Mouse (Mus musculus): ENCODE measurements around the gene Btbd19.

GRCm38 (mm10) chr4:117152714-117153113 is 27.2 kb upstream of the Btbd19 start:
- no peak for TF ChIP-seq CTCF (IDR thresholded peaks at IDR 0.05; ENCODE audit: low read depth, low read length)
- TF ChIP-seq POLR2A (IDR thresholded peaks at IDR 0.05; ENCODE audit: borderline replicate concordance, low read depth, low read length): no peak

Data from bone marrow macrophage, adult 2 months (primary cell).